Mouse (Mus musculus): Measurements from ENCODE around the gene Tbc1d30. TPM values are rescaled to one million over a fixed set of nuclear protein-coding genes. Genes with fewer than 3 reads are reported as not detected.
"Not testable (repeated sequence)": the region's sequence is repeated elsewhere in the genome, so short reads cannot be mapped to it uniquely, and the experiment has no call there.

The Tbc1d30 gene
- polyA plus RNA-seq, 1 experiment from 2014 or later = 12.5 TPM

GRCm38 (mm10) chr10:121350357-121351065 lies 567 bp downstream of the Tbc1d30 start:
- no peaks in the 10 kb centered on the region for H3K36me3 ChIP-seq (ENCODE audit: control insufficient read depth, insufficient read depth)
- peaks cover 15% of the 10 kb centered on the region for H3K4me1 ChIP-seq (replicated peaks; ENCODE audit: control insufficient read depth, insufficient read depth, low read length)
- peak overlapping the region; percentile 87 for H3K4me2 ChIP-seq (ENCODE audit: low read length)
- WGBS = under 1% methylated on average over 35 of the region's 35 CpGs
- no peaks in the 10 kb centered on the region for H3K9me3 ChIP-seq (ENCODE audit: control insufficient read depth, low read length)
- peak; percentile 36; the same call in 1 of the 2 replicates for ATAC-seq
- H3K4me3 ChIP-seq (replicated peaks; ENCODE audit: low read length) = peak overlapping the region; percentile 49
- H3K27ac ChIP-seq (ENCODE audit: low read length) = no peak overlapping the region
- peaks cover 23% of the 10 kb centered on the region for H3K27me3 ChIP-seq (replicated peaks; ENCODE audit: control insufficient read depth, insufficient read depth, low read length)
- peak overlapping the region; percentile 53 for H3K9ac ChIP-seq (replicated peaks; ENCODE audit: low read depth, low read length)

GRCm38 (mm10) chr10:121349244-121349643 lies 1.8 kb downstream of the Tbc1d30 start:
- Histone ChIP-seq H3K27me3 (replicated peaks; ENCODE audit: control insufficient read depth, insufficient read depth, low read length) (peaks cover 23% of the 10 kb centered on the region), H3K4me2 (ENCODE audit: low read length) (no peak overlapping the region), H3K36me3 (ENCODE audit: control insufficient read depth, insufficient read depth) (no peaks in the 10 kb centered on the region), H3K9ac (replicated peaks; ENCODE audit: low read depth, low read length) (no peak overlapping the region), H3K4me1 (replicated peaks; ENCODE audit: control insufficient read depth, insufficient read depth, low read length) (peaks cover 15% of the 10 kb centered on the region), H3K9me3 (ENCODE audit: control insufficient read depth, low read length) (no peaks in the 10 kb centered on the region), H3K4me3 (replicated peaks; ENCODE audit: low read length) (no peak overlapping the region), H3K27ac (ENCODE audit: low read length) (no peak overlapping the region)
- 55% methylated on average over 5 of the region's 5 CpGs for whole genome bisulfite sequencing
- no peak for ATAC-seq

GRCm38 (mm10) chr10:121343867-121344266 lies 7.2 kb downstream of the Tbc1d30 start:
- no peak overlapping the region for H3K4me3 ChIP-seq (replicated peaks; ENCODE audit: low read length)
- H3K4me2 ChIP-seq (ENCODE audit: low read length) = no peak overlapping the region
- 65% methylated on average over 6 of the region's 6 CpGs for WGBS
- H3K27me3 ChIP-seq (replicated peaks; ENCODE audit: control insufficient read depth, insufficient read depth, low read length) = no peaks in the 10 kb centered on the region
- no peaks in the 10 kb centered on the region for H3K9me3 ChIP-seq (ENCODE audit: control insufficient read depth, low read length)
- no peaks in the 10 kb centered on the region for H3K36me3 ChIP-seq (ENCODE audit: control insufficient read depth, insufficient read depth)
- peaks cover 9% of the 10 kb centered on the region for H3K4me1 ChIP-seq (replicated peaks; ENCODE audit: control insufficient read depth, insufficient read depth, low read length)
- H3K27ac ChIP-seq (ENCODE audit: low read length) = no peak overlapping the region
- H3K9ac ChIP-seq (replicated peaks; ENCODE audit: low read depth, low read length) = no peak overlapping the region
- no peak for ATAC-seq

GRCm38 (mm10) chr10:121342260-121342659 lies 8.8 kb downstream of the Tbc1d30 start:
- Histone ChIP-seq H3K4me1 (replicated peaks; ENCODE audit: control insufficient read depth, insufficient read depth, low read length) (peaks cover 9% of the 10 kb centered on the region), H3K4me2 (ENCODE audit: low read length) (no peak overlapping the region), H3K27ac (ENCODE audit: low read length) (no peak overlapping the region), H3K27me3 (replicated peaks; ENCODE audit: control insufficient read depth, insufficient read depth, low read length) (no peaks in the 10 kb centered on the region), H3K9ac (replicated peaks; ENCODE audit: low read depth, low read length) (no peak overlapping the region), H3K36me3 (ENCODE audit: control insufficient read depth, insufficient read depth) (no peaks in the 10 kb centered on the region), H3K9me3 (ENCODE audit: control insufficient read depth, low read length) (no peaks in the 10 kb centered on the region), H3K4me3 (replicated peaks; ENCODE audit: low read length) (no peak overlapping the region)
- WGBS = 98% methylated on average over 10 of the region's 10 CpGs
- ATAC-seq = no peak

- ATAC-seq = peak; percentile 72
- no peak overlapping the region for H3K27ac ChIP-seq (ENCODE audit: low read length)
- peaks cover 9% of the 10 kb centered on the region for H3K4me1 ChIP-seq (replicated peaks; ENCODE audit: control insufficient read depth, insufficient read depth, low read length)
- WGBS = 43% methylated on average over 11 of the region's 11 CpGs
- H3K27me3 ChIP-seq (replicated peaks; ENCODE audit: control insufficient read depth, insufficient read depth, low read length) = no peaks in the 10 kb centered on the region
- no peak overlapping the region for H3K9ac ChIP-seq (replicated peaks; ENCODE audit: low read depth, low read length)
- no peaks in the 10 kb centered on the region for H3K9me3 ChIP-seq (ENCODE audit: control insufficient read depth, low read length)
- no peak overlapping the region for H3K4me2 ChIP-seq (ENCODE audit: low read length)
- no peaks in the 10 kb centered on the region for H3K36me3 ChIP-seq (ENCODE audit: control insufficient read depth, insufficient read depth)
- H3K4me3 ChIP-seq (replicated peaks; ENCODE audit: low read length) = no peak overlapping the region
Measured at GRCm38 (mm10) chr10:121340754-121341593, 10.1 kb downstream of the Tbc1d30 start.

GRCm38 (mm10) chr10:121336536-121336935 lies 14.5 kb downstream of the Tbc1d30 start:
- not testable (repeated sequence) for H3K9me3 ChIP-seq (ENCODE audit: control insufficient read depth, low read length); H3K4me3 ChIP-seq (replicated peaks; ENCODE audit: low read length); H3K9ac ChIP-seq (replicated peaks; ENCODE audit: low read depth, low read length); H3K4me2 ChIP-seq (ENCODE audit: low read length); H3K27me3 ChIP-seq (replicated peaks; ENCODE audit: control insufficient read depth, insufficient read depth, low read length); H3K4me1 ChIP-seq (replicated peaks; ENCODE audit: control insufficient read depth, insufficient read depth, low read length); ATAC-seq; H3K27ac ChIP-seq (ENCODE audit: low read length); H3K36me3 ChIP-seq (ENCODE audit: control insufficient read depth, insufficient read depth)
- WGBS = 79% methylated on average over 14 of the region's 14 CpGs

GRCm38 (mm10) chr10:121334576-121334975 lies 16.5 kb downstream of the Tbc1d30 start:
- ATAC-seq = no peak
- H3K4me1 ChIP-seq (replicated peaks; ENCODE audit: control insufficient read depth, insufficient read depth, low read length) = no peaks in the 10 kb centered on the region
- H3K4me3 ChIP-seq (replicated peaks; ENCODE audit: low read length) = no peak overlapping the region
- 79% methylated on average over 3 of the region's 3 CpGs for WGBS
- no peaks in the 10 kb centered on the region for H3K36me3 ChIP-seq (ENCODE audit: control insufficient read depth, insufficient read depth)
- no peak overlapping the region for H3K9ac ChIP-seq (replicated peaks; ENCODE audit: low read depth, low read length)
- H3K9me3 ChIP-seq (ENCODE audit: control insufficient read depth, low read length) = no peaks in the 10 kb centered on the region
- H3K27ac ChIP-seq (ENCODE audit: low read length) = no peak overlapping the region
- H3K27me3 ChIP-seq (replicated peaks; ENCODE audit: control insufficient read depth, insufficient read depth, low read length) = no peaks in the 10 kb centered on the region
- no peak overlapping the region for H3K4me2 ChIP-seq (ENCODE audit: low read length)

- H3K4me3 ChIP-seq (replicated peaks; ENCODE audit: low read length) = no peak overlapping the region
- no peaks in the 10 kb centered on the region for H3K9me3 ChIP-seq (ENCODE audit: control insufficient read depth, low read length)
- no peak overlapping the region for H3K4me2 ChIP-seq (ENCODE audit: low read length)
- 13% methylated on average over 7 of the region's 7 CpGs for WGBS
- H3K9ac ChIP-seq (replicated peaks; ENCODE audit: low read depth, low read length) = no peak overlapping the region
- H3K27me3 ChIP-seq (replicated peaks; ENCODE audit: control insufficient read depth, insufficient read depth, low read length) = no peaks in the 10 kb centered on the region
- no peak overlapping the region for H3K27ac ChIP-seq (ENCODE audit: low read length)
- H3K36me3 ChIP-seq (ENCODE audit: control insufficient read depth, insufficient read depth) = no peaks in the 10 kb centered on the region
- no peak for ATAC-seq
- no peaks in the 10 kb centered on the region for H3K4me1 ChIP-seq (replicated peaks; ENCODE audit: control insufficient read depth, insufficient read depth, low read length)
Measured at GRCm38 (mm10) chr10:121330940-121331339, 20.1 kb downstream of the Tbc1d30 start.

- no peak for ATAC-seq
- Histone ChIP-seq H3K36me3 (ENCODE audit: control insufficient read depth, insufficient read depth) (no peaks in the 10 kb centered on the region), H3K27me3 (replicated peaks; ENCODE audit: control insufficient read depth, insufficient read depth, low read length) (no peaks in the 10 kb centered on the region), H3K27ac (ENCODE audit: low read length) (no peak overlapping the region), H3K4me3 (replicated peaks; ENCODE audit: low read length) (no peak overlapping the region), H3K4me2 (ENCODE audit: low read length) (no peak overlapping the region), H3K9ac (replicated peaks; ENCODE audit: low read depth, low read length) (no peak overlapping the region), H3K9me3 (ENCODE audit: control insufficient read depth, low read length) (no peaks in the 10 kb centered on the region), H3K4me1 (replicated peaks; ENCODE audit: control insufficient read depth, insufficient read depth, low read length) (no peaks in the 10 kb centered on the region)
- 68% methylated on average over 4 of the region's 4 CpGs for WGBS
Measured at GRCm38 (mm10) chr10:121329586-121329985, 21.5 kb downstream of the Tbc1d30 start.
